Mouse (Mus musculus) G1E (cell line): ENCODE results near the gene Eif3b. TPM values are rescaled to one million over a fixed set of nuclear protein-coding genes. Genes with fewer than 3 reads are reported as not detected.

ENCODE experiments used
- ATAC-seq: 2 replicates; pipeline ENCODE4 v1.8.0; 2016; ENCODE audit warnings: mild to moderate bottlenecking; ENCODE audit not compliant: insufficient number of reproducible peaks, poor library complexity, low FRiP score, severe bottlenecking; ENCODE audit errors: extremely low read depth
- DNase-seq: peaks from one replicate; pipeline ENCODE4 v3.0.0; 2012; ENCODE audit warnings: low spot score
- H3K27me3 ChIP-seq: 2 replicates; pipeline ENCODE4 v1.6.1; 2012; ENCODE audit warnings: mild to moderate bottlenecking, low read length, inconsistent platforms; ENCODE audit not compliant: insufficient read depth
- H3K36me3 ChIP-seq: replicated peaks from 2 replicates; pipeline ENCODE3; 2012; ENCODE audit warnings: mild to moderate bottlenecking, inconsistent platforms
- H3K4me1 ChIP-seq: 2 replicates; pipeline ENCODE4 v1.6.1; 2012; ENCODE audit warnings: low read depth, low read length, inconsistent platforms, mixed read lengths; ENCODE audit not compliant: insufficient read depth
- H3K4me3 ChIP-seq: 2 replicates; pipeline ENCODE4 v1.5.1; 2012; ENCODE audit warnings: low read depth, mild to moderate bottlenecking, inconsistent platforms, low read length, moderate library complexity, mixed read lengths
- H3K9me3 ChIP-seq: replicated peaks from 2 replicates; pipeline ENCODE4 v1.6.1; 2012; ENCODE audit warnings: inconsistent platforms
- CTCF ChIP-seq: IDR thresholded peaks from 2 replicates; pipeline ENCODE4 v1.5.1; 2012; ENCODE audit warnings: low read depth, low read length, inconsistent platforms, mixed read lengths
- GATA1 ChIP-seq: IDR thresholded peaks from 2 replicates; pipeline ENCODE4 v1.6.1; 2012; ENCODE audit warnings: borderline replicate concordance, low read length, inconsistent platforms, mixed read lengths
- GATA2 ChIP-seq: IDR thresholded peaks from 2 replicates; pipeline ENCODE4 v1.6.1; 2012; ENCODE audit warnings: low read depth, low read length, inconsistent platforms, borderline replicate concordance
- POLR2AphosphoS5 ChIP-seq: IDR thresholded peaks from 2 replicates; pipeline ENCODE4 v1.6.1; 2012; ENCODE audit warnings: low read depth, low read length, inconsistent platforms; ENCODE audit not compliant: insufficient replicate concordance
- TAL1 ChIP-seq: conservative IDR thresholded peaks from 2 replicates; pipeline ENCODE4 v1.6.1; 2012; ENCODE audit warnings: low read depth, low read length, inconsistent platforms, mixed read lengths
- polyA plus RNA-seq: library from polyadenylated mRNA; stranded (reverse); fragments of >175 nt; gene quantifications from 2 replicates; pipeline ENCODE4 v1.2.3, GENCODE M21; 2012
- total RNA-seq, 2 experiments: library from RNA; stranded (forward) in 1 of 2; stranded (reverse) in 1 of 2; fragments of 200-1000 nt in 1 of 2; fragments of >200 nt in 1 of 2; fragmentation: Nextera tagmentation in 1 of 2; gene quantifications; 2 replicates each; pipeline ENCODE4 v1.2.3; 2014 to 2017

Eif3b gene
- total and polyA plus RNA-seq, 3 experiments = 133 to 237 (median 137) TPM

DNA sequence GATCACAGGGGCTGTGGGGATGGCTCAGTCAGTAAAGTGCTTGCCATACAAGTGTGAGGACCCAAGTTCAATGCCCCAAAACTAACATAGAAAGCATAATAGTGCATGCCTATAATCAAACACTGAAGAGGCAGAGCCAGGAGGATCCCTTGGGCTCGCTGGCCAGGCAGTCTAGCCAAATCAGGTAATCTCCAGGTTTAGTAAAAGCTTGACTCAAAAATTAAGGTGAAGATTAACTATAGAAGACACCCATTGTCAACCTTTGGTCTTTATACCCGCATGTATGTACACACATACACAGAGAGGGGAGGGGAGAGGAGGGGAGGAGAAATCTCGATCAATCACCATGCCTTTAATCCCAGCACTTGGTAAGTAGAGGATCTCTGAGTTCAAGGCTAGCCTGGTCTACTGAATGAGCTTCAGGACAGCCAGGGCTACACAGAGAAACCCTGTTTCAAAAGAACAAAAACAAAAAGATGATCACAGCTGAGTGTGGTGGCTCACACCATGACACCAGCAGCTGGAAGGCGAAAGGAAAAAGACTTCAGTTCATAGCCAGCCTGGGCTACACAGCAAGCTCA, 43.8 kb upstream of the Eif3b start:
- H3K27me3 ChIP-seq = no peaks in the 10 kb centered on the region
- TF ChIP-seq TAL1 = no peak
- no peak for TF ChIP-seq CTCF
- no peak for TF ChIP-seq GATA1
- no peak for TF ChIP-seq POLR2AphosphoS5
- no peak for TF ChIP-seq GATA2
- DNase-seq (no peak), ATAC-seq (no peak)
- no peak overlapping the region for H3K4me3 ChIP-seq
- peaks cover 32% of the 10 kb centered on the region for H3K36me3 ChIP-seq
- peaks cover 27% of the 10 kb centered on the region for H3K4me1 ChIP-seq
- H3K9me3 ChIP-seq = no peaks in the 10 kb centered on the region

DNA sequence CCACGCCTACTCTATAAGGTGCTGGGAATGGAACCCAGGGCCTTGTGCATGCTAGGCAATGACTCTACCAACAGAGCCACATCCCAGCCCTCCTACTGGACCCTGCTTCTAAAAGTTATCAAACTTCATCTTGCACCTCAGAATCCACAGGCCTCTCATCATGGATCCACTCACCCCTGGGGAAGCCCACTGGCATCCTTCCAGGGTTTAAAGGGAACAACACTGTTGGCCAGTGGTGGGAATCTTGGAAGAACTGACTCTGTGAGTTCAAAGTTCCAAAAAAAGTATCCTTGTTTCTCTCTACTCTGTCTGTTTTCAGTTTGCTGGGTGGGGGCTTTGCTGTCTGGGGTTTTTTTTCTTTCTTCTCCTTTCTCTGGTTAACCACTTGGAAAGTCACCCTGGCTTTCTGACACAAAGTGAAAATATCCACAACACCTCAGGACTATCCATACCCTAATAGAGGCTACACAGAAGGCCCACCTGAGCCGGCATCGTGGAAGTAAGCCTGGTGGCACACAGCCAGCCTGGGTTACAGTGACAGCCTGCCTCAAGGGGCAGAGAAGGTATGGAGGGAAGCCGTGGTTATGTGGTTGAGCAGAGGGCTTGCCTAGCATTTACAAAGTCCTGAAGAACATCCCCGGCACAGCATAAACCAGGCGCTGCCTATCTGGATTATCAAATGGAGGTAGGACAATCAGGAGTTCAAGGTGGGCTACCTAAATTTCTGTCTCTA, 40.8 kb upstream of the Eif3b start:
- no peak for TF ChIP-seq TAL1
- TF ChIP-seq POLR2AphosphoS5 = no peak
- TF ChIP-seq CTCF = no peak
- TF ChIP-seq GATA2 = no peak
- TF ChIP-seq GATA1 = no peak
- no peaks in the 10 kb centered on the region for H3K27me3 ChIP-seq
- H3K36me3 ChIP-seq = peaks cover 36% of the 10 kb centered on the region
- H3K4me3 ChIP-seq = no peak overlapping the region
- DNase-seq = no peak
- no peak for ATAC-seq
- H3K9me3 ChIP-seq = no peaks in the 10 kb centered on the region
- peaks cover 28% of the 10 kb centered on the region for H3K4me1 ChIP-seq

DNA sequence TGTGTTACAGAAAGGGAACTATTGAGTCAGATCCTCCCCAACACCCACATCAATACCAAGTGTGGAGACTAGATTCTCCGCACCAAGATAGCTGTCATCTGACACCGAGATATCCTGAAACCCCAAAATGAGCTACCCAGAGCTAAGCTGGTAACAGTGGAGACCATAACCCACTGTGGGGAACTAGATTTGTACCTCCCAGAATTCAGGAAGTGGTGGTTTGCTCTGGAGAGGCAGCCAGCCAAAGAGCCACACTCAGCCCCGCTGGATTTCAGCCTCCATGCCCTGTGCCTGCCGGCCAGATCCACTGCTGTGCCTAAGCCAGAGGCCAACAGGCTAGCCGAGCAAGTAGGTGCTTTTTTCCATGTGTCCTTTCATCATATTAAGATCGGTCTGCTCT, 39.8 kb upstream of the Eif3b start:
- peaks cover 36% of the 10 kb centered on the region for H3K36me3 ChIP-seq
- no peak for DNase-seq
- ATAC-seq = no peak
- no peaks in the 10 kb centered on the region for H3K9me3 ChIP-seq
- no peak overlapping the region for H3K4me3 ChIP-seq
- peaks cover 30% of the 10 kb centered on the region for H3K4me1 ChIP-seq
- no peak for TF ChIP-seq CTCF
- H3K27me3 ChIP-seq = no peaks in the 10 kb centered on the region

DNA sequence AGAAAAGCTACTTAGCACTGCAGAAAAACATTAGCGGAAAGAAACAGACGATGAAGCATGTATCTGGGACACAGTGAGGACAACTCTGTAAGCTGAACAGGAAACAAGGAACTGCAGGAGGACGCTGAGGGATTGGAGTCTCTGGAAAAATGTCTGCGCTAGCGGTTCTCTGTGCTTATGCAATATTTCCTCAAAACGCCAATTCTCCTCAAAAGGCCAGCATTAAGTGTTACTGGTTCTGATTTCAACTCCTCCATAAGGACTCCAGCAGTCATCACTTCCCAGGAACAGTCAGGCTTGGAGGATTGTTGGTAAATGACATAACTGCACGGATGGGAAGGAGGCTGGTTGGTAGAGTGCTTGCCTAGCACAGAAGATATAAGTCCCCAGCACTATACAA, 38.0 kb upstream of the Eif3b start:
- Histone ChIP-seq H3K9me3 (no peaks in the 10 kb centered on the region), H3K4me3 (no peak overlapping the region), H3K27me3 (no peaks in the 10 kb centered on the region), H3K4me1 (peaks cover 28% of the 10 kb centered on the region), H3K36me3 (peaks cover 46% of the 10 kb centered on the region)
- no peak for ATAC-seq
- no peak for DNase-seq
- TF ChIP-seq GATA1 (no peak), POLR2AphosphoS5 (no peak), CTCF (no peak)

DNA sequence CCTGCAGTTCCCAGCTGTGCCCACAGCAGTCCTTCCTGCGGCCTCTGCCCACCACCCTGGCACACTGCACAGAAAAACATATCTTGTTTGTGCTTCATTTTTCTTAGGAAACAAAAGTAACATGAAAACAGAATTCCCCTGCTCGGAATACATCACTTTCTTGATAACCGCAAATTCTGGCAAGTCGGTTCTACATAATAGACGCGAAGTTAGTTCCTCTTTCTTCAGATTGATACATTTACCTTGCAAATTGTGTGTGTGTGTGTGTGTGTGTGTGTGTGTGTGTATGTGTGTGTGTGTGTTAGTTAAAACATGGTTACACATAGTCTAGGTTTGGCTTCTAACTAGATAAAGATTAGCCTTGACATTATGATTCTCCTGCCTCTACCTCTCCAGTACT, 36.4 kb upstream of the Eif3b start:
- ATAC-seq = no peak
- Histone ChIP-seq H3K4me3 (no peak overlapping the region), H3K27me3 (no peaks in the 10 kb centered on the region), H3K36me3 (peaks cover 54% of the 10 kb centered on the region), H3K4me1 (peaks cover 35% of the 10 kb centered on the region), H3K9me3 (no peaks in the 10 kb centered on the region)
- no peak for DNase-seq
- TF ChIP-seq GATA2 = no peak
- TF ChIP-seq GATA1 = no peak
- no peak for TF ChIP-seq TAL1
- no peak for TF ChIP-seq CTCF
- TF ChIP-seq POLR2AphosphoS5 = no peak

DNA sequence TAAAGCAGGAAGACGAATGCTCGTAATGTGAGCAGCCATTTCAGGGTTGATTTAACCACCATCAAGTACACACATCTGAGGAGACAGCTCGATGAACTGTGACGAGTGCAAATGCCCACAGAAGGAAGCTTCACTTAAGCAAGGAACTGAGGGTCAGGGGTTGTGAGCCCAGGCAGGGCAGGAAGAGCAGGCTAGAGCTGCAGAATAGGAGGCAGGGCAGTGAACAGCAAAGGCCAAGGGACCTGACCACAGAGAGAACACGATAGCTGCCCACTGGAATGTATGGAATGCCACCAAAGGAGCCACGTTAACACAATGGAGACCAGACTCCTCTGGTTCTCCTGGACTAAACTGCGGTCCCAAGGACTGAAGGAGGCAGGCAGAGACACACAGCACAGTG, 35.6 kb upstream of the Eif3b start:
- Histone ChIP-seq H3K4me1 (peaks cover 42% of the 10 kb centered on the region), H3K27me3 (no peaks in the 10 kb centered on the region), H3K4me3 (no peak overlapping the region), H3K9me3 (no peaks in the 10 kb centered on the region), H3K36me3 (peaks cover 50% of the 10 kb centered on the region)
- TF ChIP-seq GATA2 (no peak), GATA1 (no peak), CTCF (no peak), POLR2AphosphoS5 (no peak), TAL1 (no peak)
- DNase-seq (no peak), ATAC-seq (no peak)
